ENCODE assay signal across 6 mouse cellular contexts in the genomic region with DNA sequence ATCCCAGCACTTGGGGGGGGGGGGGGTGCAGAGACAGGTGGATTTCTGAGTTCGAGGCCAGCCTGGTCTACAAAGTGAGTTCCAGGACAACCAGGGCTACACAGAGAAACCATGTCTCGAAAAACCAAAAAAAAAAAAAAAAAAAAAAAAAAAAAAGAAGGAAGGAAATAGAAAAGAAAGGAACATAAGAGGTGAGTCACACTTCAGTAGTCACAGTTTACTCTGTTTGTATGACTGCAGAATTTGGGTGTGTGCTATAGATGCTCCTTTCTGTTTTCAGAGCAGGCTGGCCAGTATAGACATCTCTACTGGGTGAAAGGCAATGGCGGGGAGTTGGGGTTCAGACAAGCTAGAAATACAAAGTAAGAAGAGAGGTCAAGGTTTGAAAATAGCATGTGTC.
DNase-seq lines count a peak whose midpoint lies in the region; ATAC-seq and TF ChIP-seq lines count a peak whose summit lies in the region.
"Not testable (repeated sequence)": the region's sequence is repeated elsewhere in the genome, so short reads cannot be mapped to it uniquely, and the experiment has no call there.

No protein-coding gene starts in this region.

- TF ChIP-seq POLR2A in CH12.LX (IDR thresholded peaks at IDR 0.05; ENCODE audit: low read depth, low read length); MEL (IDR thresholded peaks at IDR 0.05; ENCODE audit: control insufficient read depth in 1 of 2, insufficient read depth in 1 of 2, low read depth in 1 of 2, low read length in 2 of 2, poor library complexity in 1 of 2): not testable (repeated sequence)

- not testable (repeated sequence) for H3K4me2 ChIP-seq in CH12.LX (ENCODE audit: insufficient read depth, low read depth, poor library complexity, severe bottlenecking); stomach, postnatal 0 days (replicated peaks; ENCODE audit: low read depth)

- peak; percentile 34 for DNase-seq in 416B (ENCODE audit: low read depth)
- not testable (repeated sequence) for DNase-seq in CH12.LX (ENCODE audit: extremely low read depth); stomach, postnatal 0 days (ENCODE audit: low spot score)
- peak; percentile 16 for DNase-seq in MEL (ENCODE audit: low read depth, low spot score)
- DNase-seq in heart, adult 11 months: peak; percentile 31
- DNase-seq in splenic B cell, adult 2 months (ENCODE audit: low read depth, low spot score): peak; percentile 22

- dilution Hi-C loops in CH12.LX (cut with MboI; ENCODE audit: extremely low pct_ligation_motif_present, extremely low pct_unique_long_range_greater_than_20kb, low sequenced_read_pairs): not testable (repeated sequence)

- not testable (repeated sequence) for H3K27me3 ChIP-seq in CH12.LX (replicated peaks); MEL (ENCODE audit: control insufficient read depth in 1 of 2, insufficient read depth in 2 of 2, low read length in 2 of 2); splenic B cell, adult 2 months (ENCODE audit: control insufficient read depth, insufficient read depth, low read length, poor library complexity, severe bottlenecking); stomach, postnatal 0 days (ENCODE audit: control insufficient read depth, insufficient read depth, low read length)

- peaks cover 0 to 37% of the 10 kb centered on the region in 2 experiments for H3K36me3 ChIP-seq in CH12.LX (replicated peaks in 1 of 2; ENCODE audit: control insufficient read depth in 1 of 2, insufficient read depth in 1 of 2, low read length in 1 of 2)
- H3K36me3 ChIP-seq in MEL (ENCODE audit: control insufficient read depth in 1 of 2, insufficient read depth in 2 of 2, low read length in 2 of 2); splenic B cell, adult 2 months (ENCODE audit: control insufficient read depth, insufficient read depth, low read length, poor library complexity, severe bottlenecking); stomach, postnatal 0 days (ENCODE audit: control insufficient read depth, insufficient read depth, low read length): not testable (repeated sequence)

- not testable (repeated sequence) for TF ChIP-seq CTCF in CH12.LX (conservative IDR thresholded peaks at IDR 0.05 in 1 of 2, IDR thresholded peaks at IDR 0.05 in 1 of 2; ENCODE audit: low read depth in 2 of 2, low read length in 2 of 2); MEL (IDR thresholded peaks at IDR 0.05 in 2 of 3, conservative IDR thresholded peaks at IDR 0.05 in 1 of 3; ENCODE audit: control insufficient read depth in 1 of 3, insufficient read depth in 1 of 3, low read depth in 2 of 3, low read length in 3 of 3, poor library complexity in 1 of 3, severe bottlenecking in 1 of 3); stomach, postnatal 0 days (IDR thresholded peaks at IDR 0.05; ENCODE audit: low read depth)

- not testable (repeated sequence) for H3K27ac ChIP-seq in CH12.LX (ENCODE audit: insufficient read depth, low read depth); MEL (ENCODE audit: control insufficient read depth, low read depth, low read length); stomach, postnatal 0 days (replicated peaks)

- H3K4me3 ChIP-seq in CH12.LX (replicated peaks in 1 of 3; ENCODE audit: low read depth in 2 of 3, low read length in 2 of 3, poor library complexity in 1 of 3); MEL (ENCODE audit: control insufficient read depth in 1 of 2, insufficient read depth in 1 of 2, low read depth in 2 of 2, low read length in 2 of 2); stomach, postnatal 0 days (ENCODE audit: low read depth, low read length): not testable (repeated sequence)

- H3K79me2 ChIP-seq in CH12.LX (replicated peaks; ENCODE audit: control insufficient read depth, extremely low read depth, insufficient read depth, poor library complexity, severe bottlenecking); MEL (ENCODE audit: control insufficient read depth, insufficient read depth, low read length, poor library complexity): not testable (repeated sequence)

- ATAC-seq in stomach, postnatal 0 days (ENCODE audit: low FRiP score, low TSS enrichment): peak; percentile 68; the same call in 1 of the 2 replicates

- peaks cover 2 to 23% of the 10 kb centered on the region in 2 experiments; a peak in 3 of 4 replicates for H3K4me1 ChIP-seq in CH12.LX (ENCODE audit: control insufficient read depth in 1 of 2, insufficient read depth in 2 of 2)
- not testable (repeated sequence) for H3K4me1 ChIP-seq in MEL (ENCODE audit: control insufficient read depth in 1 of 2, insufficient read depth in 2 of 2, low read length in 2 of 2); stomach, postnatal 0 days (replicated peaks; ENCODE audit: control insufficient read depth, insufficient read depth)

- H3K9ac ChIP-seq in CH12.LX (ENCODE audit: insufficient read depth, low read depth); MEL (ENCODE audit: control insufficient read depth, low read depth, low read length, poor library complexity, severe bottlenecking); stomach, postnatal 0 days (ENCODE audit: low read length): not testable (repeated sequence)

- in situ Hi-C loops in CH12.LX (cut with MboI; ENCODE audit: low pct_ligation_motif_present, low pct_unique_long_range_greater_than_20kb, low sequenced_read_pairs): not testable (repeated sequence)

- TF ChIP-seq RAD21 in CH12.LX (IDR thresholded peaks at IDR 0.05; ENCODE audit: low read depth, low read length); MEL (IDR thresholded peaks at IDR 0.05; ENCODE audit: low read depth, low read length): not testable (repeated sequence)

- TF ChIP-seq EP300 in CH12.LX (IDR thresholded peaks at IDR 0.05; ENCODE audit: low read length); MEL (IDR thresholded peaks at IDR 0.05; ENCODE audit: low read depth in 1 of 2, low read length in 2 of 2); stomach, postnatal 0 days (optimal IDR thresholded peaks at IDR 0.05): not testable (repeated sequence)

- WGBS in stomach, postnatal 0 days: 91% methylated on average over 3 of the region's 3 CpGs

- not testable (repeated sequence) for H3K9me3 ChIP-seq in CH12.LX (replicated peaks; ENCODE audit: low read length); MEL (replicated peaks; ENCODE audit: insufficient read depth, low read length); stomach, postnatal 0 days (ENCODE audit: control insufficient read depth, low read length)

TF ChIP-seq in CH12.LX, 34 proteins besides CTCF, POLR2A, EP300 and RAD21:
- TF ChIP-seq ZNF384 (IDR thresholded peaks at IDR 0.05; ENCODE audit: low read depth, low read length): peak; percentile 64; the same call in 1 of the 2 replicates
TF ChIP-seq in CH12.LX: peak in this region for 1; not testable (repeated sequence) for 33.

TF ChIP-seq in MEL, 35 proteins besides CTCF, POLR2A, EP300 and RAD21:
- TF ChIP-seq ZNF384 (IDR thresholded peaks at IDR 0.05; ENCODE audit: low read depth, low read length): peak; percentile 74
TF ChIP-seq in MEL: peak in this region for 1; not testable (repeated sequence) for 34.
